Mouse (Mus musculus) adrenal gland, adult (tissue): Measurements from ENCODE around the gene Ccdc115.

Source experiments
- DNase-seq, 2 experiments: peaks; one replicate each; pipeline ENCODE4 v3.0.0; 2022 to 2023; ENCODE audit warnings: low spot score in 1 of 2; ENCODE audit not compliant: inconsistent age in 2 of 2

The Ccdc115 gene

DNA sequence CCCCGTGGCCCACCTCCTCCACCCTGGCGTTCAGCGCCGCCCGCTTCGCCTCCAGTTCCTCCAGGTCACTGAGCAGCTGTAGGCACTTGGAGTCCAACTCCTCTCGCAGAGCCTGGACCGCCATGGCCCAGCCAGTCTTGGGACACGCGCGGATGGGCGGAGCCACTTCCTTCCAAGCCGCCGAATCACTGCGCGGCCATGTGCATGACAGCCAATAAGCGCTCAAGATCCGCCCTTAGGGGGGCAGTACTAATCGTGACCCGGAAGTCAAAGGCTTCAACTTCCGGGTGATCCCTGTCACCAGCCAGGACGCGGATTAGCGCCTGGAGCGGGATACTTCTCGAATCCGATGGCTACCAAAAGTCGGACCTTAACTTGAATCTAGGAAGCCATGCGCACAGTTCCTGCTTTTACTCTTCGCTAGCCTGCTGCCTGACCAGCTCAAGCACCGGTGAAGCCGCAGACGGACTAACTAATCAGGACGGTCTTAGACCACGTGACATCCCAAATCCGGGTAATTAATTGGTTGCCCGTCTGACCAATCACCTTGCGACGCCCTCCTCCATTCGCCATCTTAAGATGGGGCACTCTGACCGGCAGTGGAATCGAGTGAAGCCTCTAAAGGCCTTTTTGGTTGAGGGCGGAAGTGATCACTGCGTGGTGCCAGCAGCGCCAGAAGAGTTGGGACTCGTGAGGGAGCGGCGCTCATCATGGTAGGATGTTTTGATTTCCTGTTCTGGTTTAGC, at the start of gene Ccdc115, which contains the start of gene Imp4:
Gene Ccdc115, minus strand, starts transcription at position 458 of the 746 bp plus-strand sequence.
Gene Imp4, plus strand, starts transcription at position 637 of the 746 bp plus-strand sequence.
- peak; percentile 96 to 98 for DNase-seq

DNA sequence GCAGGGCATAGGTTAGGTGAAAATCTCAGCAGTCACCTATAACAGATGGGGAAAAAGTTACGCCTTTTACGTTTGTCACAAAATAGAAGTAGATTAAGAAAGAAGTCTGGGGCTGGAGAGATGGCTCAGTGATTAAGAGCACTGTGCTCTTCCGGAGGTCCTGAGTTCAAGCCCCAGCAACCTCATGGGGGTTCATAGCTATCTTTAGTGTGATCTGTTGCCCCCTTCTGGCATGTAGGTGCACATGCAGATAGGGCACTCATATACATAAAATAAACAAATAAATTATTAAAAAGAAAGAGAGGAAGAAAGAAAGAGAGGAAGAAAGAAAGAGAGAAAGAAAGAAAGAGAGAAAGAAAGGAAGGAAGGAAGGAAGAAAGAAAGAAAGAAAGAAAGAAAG, 47.9 kb upstream of the Ccdc115 start:
- no peak for DNase-seq

DNA sequence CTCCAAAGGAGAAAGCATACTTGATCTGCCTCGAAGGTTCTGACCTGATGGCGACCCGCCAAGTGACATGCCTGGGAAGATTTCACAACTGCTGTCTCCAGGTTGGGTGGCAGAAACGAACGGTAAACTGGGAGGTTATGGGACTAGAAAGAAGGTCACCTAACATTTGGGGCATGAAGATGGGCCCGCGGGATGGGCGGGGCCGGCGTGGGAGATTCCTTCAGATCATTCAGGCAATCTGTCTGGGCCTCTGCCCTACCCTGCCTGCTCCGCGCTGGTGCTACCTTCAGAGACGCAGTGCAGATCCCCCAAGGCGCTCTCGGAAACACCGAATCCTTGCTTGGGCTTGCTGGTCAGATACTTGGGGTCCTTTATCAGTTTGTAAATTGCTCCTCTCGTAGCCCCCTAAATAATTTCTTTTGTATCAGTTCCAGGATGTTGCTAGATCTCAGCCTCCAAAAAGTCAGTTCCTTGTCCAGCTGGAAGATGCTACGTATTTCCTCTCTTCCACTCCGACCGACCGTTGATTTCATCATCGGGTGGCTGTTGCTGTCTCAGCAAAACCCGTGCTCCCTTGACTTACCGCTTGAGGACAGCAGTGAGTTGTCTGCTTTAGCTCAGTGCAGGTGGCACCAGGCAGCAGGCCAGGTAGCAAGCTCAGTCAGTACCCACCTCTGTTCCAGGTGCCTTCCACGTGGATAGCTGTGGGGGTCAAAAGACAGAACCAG, 46.2 kb upstream of the Ccdc115 start:
- DNase-seq, result peak; percentile 23 to 61

GRCm38 (mm10) chr1:34484470-34484869, 45.0 kb upstream of the Ccdc115 start:
- no peak for DNase-seq

- DNase-seq, result no peak
Measured at GRCm38 (mm10) chr1:34481920-34482669, 42.6 kb upstream of the Ccdc115 start.

- DNase-seq, result no peak
Measured at GRCm38 (mm10) chr1:34480801-34481200, 41.3 kb upstream of the Ccdc115 start.

- no peak for DNase-seq
Measured at GRCm38 (mm10) chr1:34478891-34479655, 39.6 kb upstream of the Ccdc115 start.

- DNase-seq, result peak; percentile 47 to 73
Measured at GRCm38 (mm10) chr1:34472427-34473300, 33.2 kb upstream of the Ccdc115 start.

- DNase-seq, result no peak
Measured at GRCm38 (mm10) chr1:34469801-34470200, 30.3 kb upstream of the Ccdc115 start.

GRCm38 (mm10) chr1:34468500-34468899, 29.0 kb upstream of the Ccdc115 start:
- DNase-seq, result no peak

DNA sequence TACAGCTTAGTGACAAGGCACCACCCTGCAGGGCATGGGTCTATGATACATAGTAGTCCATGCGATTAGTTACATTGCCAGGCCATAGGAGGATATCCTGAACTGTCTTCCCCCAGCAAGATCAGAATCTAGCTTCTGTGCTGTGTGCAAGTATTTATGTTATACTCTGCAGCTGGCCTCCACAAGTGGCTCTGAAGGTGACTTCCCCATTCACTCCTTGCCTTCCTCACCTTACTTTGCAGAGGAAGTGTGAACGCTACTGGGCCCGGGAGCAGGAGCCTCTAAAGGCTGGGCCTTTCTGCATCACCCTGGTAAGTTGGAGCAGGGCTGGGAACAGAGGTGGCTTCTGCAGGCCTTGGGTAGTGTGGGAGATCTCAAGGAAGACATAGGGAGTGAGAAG, 28.6 kb upstream of the Ccdc115 start:
- no peak for DNase-seq

DNA sequence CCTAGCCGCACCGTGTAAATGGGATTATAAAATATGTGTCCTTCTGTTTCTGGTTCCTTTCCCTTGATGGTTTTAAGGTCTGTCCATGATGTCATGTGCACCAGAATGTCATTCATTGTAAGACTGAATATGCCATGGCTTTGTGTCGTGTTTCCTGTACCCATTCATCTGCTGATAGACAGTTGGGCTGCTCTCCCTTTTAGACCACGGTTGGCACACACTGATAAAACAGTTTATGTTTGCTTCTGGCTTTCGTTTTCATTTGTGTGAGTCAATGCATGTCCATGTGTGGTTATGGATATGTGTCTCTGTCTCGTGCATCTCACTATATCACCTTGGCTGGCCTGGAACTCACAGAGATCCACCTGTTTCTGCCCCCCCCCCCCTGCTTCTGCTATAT, 26.0 kb upstream of the Ccdc115 start:
- DNase-seq, result no peak

- DNase-seq, result no peak
Measured at GRCm38 (mm10) chr1:34464310-34464817, 24.9 kb upstream of the Ccdc115 start.

GRCm38 (mm10) chr1:34462766-34463165, 23.3 kb upstream of the Ccdc115 start:
- peak; percentile 59 to 83 for DNase-seq

GRCm38 (mm10) chr1:34460061-34460441, 20.6 kb upstream of the Ccdc115 start:
- no peak for DNase-seq

DNA sequence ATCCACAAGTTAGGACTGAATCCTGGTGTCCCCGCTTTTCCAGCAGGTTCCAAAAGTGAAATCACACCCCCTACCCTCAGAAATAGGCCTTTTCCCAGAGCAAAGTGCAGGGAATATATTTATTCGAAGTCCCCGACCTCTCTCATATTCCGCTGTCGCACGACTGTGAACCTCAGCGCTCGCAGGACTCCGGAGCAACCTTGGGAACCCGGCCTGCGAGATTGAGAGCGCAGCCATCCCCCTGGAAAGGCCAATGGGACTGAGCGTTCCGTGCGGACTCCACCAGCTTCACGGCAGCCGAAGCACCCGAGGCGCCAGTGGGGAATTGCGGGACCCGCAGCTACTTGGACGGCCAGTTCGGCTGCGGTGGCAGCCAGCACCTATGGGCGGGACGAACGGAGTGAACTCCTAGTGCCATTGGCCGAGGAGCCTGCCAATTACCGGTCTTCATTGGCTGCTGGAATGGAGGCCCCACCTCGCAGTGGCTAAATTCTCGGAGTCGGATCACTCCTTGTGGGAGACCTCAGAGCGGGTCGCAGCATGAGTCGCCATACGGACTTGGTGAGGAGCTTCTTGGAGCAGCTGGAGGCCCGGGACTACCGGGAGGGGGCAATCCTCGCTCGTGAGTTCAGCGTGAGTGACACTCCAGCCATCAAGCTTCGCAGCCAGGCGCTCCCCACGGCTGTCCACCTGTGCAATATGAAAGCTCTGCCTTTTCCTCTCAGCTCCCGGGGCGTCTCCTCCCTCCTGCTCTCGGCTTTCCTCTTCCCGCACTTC, 20.0 kb upstream of the Ccdc115 start, which contains the start of gene Ptpn18:
Gene Ptpn18, plus strand, starts transcription at position 479 of the 777 bp plus-strand sequence.
- peak; percentile 92 to 98 for DNase-seq

GRCm38 (mm10) chr1:34458431-34458830, 19.0 kb upstream of the Ccdc115 start:
- no peak for DNase-seq

GRCm38 (mm10) chr1:34443124-34443523, 3.7 kb upstream of the Ccdc115 start:
- no peak for DNase-seq
